Mouse (Mus musculus) c-Kit-positive CD71-positive TER-119-positive erythroid progenitor cells, embryonic 14.5 days (primary cell): ENCODE measurements around the gene Pex6.
A peak's percentile ranks its signal among the peaks of the same experiment; 100 is the strongest.

Experiments
- DNase-seq: peaks from one replicate; pipeline ENCODE4 v3.0.0-alpha.2; 2013; ENCODE audit warnings: low spot score

Pex6 gene

GRCm38 (mm10) chr17:46710959-46711597 lies at the start of gene Pex6:
Gene Pex6, plus strand, starts transcription at chr17:46711463.
- DNase-seq: peak; percentile 88

DNA sequence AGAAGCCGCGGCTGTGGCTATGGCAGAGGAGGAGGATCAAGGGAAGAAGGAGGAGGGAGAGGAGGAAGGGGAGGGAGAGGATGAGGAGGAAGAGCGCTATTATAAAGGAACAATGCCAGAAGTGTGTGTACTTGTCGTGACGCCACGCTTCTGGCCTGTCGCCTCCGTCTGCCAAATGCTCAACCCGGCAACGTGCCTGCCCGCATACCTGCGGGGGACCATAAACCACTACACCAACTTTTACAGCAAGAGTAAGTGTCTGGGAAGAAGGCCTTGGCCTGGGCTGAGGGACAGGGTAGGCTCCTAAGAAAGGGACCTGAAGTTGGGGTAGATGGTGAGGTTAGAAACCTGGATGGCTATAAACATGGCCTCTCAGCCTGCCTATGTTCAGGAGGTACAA lies 49.3 kb upstream of the Pex6 start:
- no peak for DNase-seq

- no peak for DNase-seq
Observed at GRCm38 (mm10) chr17:46662730-46663129, 48.5 kb upstream of the Pex6 start.

GRCm38 (mm10) chr17:46667712-46668111 lies 43.6 kb upstream of the Pex6 start:
- no peak for DNase-seq

DNA sequence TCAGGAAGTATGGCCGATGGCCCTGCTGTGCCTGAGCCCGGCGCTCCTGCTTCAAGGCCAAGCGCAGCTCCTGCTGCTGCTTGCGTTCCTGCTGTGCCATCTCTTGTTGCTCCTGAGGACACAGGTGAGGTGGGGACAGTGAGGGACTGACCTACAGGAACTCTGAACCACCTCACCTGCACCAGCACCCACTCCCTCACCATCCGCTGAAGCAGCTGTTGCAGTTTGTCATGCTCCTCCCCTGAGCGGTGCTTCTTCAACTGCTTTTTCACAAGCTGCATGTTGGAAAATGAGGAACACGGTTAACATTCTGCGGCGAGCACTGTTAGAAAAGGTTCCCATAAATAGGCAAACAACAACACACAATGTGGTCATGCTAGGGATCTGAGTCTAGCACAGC lies 41.4 kb upstream of the Pex6 start:
- DNase-seq: no peak

GRCm38 (mm10) chr17:46673850-46674529 lies 37.3 kb upstream of the Pex6 start, which contains the start of gene Rrp36:
Gene Rrp36, minus strand, starts transcription at chr17:46674352.
- peak; percentile 91 for DNase-seq

GRCm38 (mm10) chr17:46674530-46675283 lies 36.6 kb upstream of the Pex6 start:
- DNase-seq: no peak

DNA sequence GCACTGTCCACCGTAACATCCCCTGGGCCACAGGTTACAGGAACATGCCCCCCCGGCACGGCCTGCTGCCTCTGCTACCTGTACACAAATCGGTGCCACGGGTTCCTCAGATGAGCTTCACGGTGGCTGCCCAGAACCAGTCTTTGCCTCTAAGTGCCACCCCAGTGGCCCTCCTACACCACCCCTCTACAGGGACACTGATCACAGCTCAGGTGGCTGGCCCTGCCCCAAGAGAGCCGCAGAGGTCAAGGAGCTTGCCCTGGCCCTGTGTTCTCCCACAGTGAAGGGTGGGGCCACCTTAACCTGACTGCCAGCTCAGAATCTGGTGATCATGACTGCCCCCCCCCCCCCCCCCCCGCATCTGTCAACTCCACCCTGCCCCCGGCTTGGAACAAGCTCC lies 32.8 kb upstream of the Pex6 start, which contains the start of gene Mea1:
Gene Mea1 (plus strand): TSS at position 378 of the 400 bp plus-strand sequence.
- DNase-seq: no peak

DNA sequence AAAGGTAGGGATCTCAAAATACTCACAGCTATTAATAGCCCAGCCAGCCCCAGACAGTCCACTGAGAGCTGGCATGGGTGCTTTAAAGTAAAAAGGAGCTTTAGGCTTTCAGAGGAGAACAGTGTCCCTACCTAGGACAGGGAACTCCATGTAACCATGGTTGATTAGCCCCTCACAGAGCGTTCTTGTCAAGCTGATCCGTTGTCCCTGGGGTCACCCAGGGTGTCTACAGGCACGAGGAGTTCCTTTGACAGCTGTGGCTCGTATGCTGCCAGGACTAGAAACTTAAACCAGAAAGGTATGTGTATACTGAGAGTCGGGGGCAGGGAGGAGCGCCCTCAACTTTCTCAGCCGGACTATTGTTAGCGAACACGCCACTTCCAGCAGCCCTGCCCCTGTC lies 32.4 kb upstream of the Pex6 start:
- no peak for DNase-seq

DNA sequence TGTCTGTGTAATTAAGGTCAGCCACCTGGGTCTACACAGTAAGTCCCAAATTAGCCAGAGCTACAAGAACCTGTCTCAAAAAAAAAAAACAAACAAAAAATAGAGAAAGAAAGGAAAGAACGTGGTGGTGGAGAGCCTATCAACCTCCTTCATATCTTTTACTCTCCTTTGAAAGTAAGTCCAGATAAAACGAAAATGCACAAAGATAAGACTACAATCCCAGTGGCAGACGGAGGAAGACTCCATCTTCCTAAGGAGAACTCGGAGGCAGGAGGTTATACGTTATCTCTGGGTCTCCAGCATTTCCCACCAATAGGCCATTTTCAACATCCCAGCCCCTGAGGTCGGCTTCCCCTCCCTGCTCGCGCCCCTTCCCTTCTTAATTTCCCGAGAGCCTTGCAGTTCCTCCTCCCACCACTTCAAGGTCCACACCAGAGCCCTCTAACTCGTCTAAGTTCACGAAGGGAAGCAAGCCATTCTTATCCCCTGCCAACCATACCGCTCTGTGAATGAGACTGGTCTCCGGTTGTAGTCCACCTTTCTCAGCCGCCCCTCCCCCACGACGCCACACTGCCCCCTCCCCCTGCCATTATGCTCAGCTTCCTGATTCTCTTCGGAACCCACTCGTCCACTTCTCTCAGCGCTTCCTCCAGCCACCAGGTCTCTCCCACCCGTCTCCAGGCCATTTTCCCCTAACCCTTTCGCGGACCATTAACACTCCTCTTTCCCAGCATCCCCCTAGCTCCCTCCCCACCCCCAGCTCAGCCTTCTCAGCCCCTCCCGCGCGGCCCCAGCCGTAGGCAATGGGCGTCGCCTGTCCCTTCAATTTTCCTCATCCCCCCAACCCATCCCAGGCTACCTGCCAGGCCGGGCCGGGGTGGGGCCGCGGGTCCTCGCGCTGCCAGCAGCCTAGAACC lies 31.2 kb upstream of the Pex6 start:
- no peak for DNase-seq

GRCm38 (mm10) chr17:46680760-46681373 lies 30.4 kb upstream of the Pex6 start, which contains the start of gene Klhdc3:
Gene Klhdc3, minus strand, starts transcription at chr17:46680914.
- peak; percentile 99 for DNase-seq

DNA sequence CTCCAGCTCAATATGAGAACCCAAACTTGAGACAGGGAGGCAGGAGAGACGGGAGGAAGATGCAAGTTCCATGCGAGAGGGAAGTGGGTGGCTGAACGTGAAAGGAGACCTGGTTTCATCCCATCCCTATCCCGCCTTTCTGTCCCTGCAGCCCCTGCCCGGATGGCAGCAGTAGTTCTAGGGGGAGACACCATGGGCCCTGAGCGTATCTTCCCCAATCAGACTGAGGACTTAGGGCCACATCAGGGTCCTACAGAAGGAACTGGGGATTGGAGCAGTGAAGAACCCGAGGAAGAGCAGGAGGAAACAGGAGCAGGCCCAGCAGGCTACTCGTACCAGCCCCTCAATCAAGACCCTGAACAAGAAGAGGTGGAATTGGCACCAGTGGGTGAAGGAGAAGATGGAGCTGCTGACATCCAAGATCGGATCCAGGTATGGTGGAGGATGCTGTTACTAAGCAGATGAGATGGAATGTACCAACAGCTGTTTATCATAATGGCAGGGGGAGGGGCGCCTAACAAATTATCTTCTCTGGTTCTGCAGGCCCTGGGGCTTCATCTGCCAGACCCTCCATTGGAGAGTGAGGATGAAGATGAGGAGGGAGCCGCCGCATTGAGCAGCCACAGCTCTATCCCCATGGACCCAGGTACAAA lies 29.7 kb upstream of the Pex6 start:
- no peak for DNase-seq

DNA sequence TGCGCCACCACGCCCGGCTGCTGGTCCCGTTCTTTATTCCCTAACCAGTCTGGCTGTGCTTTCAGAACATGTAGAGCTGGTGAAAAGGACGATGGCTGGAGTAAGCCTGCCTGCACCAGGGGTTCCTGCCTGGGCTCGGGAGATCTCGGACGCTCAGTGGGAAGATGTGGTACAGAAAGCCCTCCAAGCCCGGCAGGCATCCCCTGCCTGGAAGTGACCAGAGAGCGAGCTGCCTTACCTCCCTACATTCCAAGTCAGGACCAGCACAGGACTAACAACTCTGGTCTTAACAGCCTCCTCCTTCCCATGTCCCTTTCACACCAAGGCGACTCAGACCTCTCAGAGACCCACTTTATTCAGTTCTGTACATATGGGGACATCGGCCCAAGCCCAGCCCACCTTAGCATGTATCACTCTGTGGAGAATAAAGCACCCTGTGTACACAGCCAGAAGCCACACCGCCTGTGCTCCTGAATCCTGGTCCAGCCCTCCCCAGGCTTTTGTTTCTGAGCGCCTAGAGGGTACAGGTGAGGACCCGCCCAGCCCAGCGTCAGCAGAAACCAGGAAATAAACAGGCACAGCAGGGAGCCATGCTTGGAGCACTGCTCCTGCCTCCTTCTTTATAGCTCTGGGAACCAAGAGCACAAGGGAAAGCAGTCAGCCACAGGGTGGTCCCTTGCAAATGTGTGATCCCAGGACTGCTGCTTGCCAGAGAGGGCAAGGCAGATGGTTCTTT lies 28.4 kb upstream of the Pex6 start:
- no peak for DNase-seq

DNA sequence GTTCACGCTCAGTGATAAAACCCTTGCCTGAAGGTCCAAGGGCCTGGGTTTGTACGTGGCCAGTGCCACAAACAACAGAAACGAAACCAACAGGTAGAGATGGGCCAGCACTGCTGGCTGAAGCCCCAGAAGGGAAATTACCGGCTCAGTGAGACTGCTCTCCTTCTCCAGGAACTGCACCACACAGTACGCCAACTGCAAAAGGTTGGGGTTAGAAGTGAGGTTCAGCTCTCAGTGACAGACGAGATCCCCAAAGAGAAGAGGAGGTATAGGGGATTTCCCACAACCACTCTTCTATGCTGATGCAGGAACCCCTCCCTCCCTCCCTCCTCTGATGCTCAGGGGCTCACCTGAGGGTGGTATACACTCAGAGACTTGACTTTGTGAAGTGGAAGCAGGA lies 25.4 kb upstream of the Pex6 start:
- no peak for DNase-seq

- DNase-seq: no peak
Observed at GRCm38 (mm10) chr17:46690665-46691064, 20.6 kb upstream of the Pex6 start.

DNA sequence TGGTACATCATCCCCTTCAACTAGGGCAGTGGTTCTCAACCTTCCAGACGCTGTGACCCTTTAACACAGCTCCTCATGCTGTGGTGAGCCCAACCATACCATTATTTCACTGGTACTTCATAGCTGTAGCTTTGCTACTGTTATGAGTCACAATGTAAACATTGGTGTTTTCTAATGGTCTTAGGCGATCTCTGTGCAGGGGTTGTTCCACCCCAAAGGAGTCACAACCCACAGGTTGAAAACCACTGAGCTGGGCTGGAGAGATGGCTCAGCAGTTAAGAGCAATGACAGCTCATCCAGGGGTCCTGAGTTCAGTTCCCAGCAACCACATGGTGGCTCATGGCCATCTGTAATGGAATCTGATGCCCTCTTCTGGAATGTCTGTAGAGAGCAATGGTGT lies 19.9 kb upstream of the Pex6 start:
- no peak for DNase-seq

GRCm38 (mm10) chr17:46694517-46695063 lies 16.7 kb upstream of the Pex6 start:
- DNase-seq: no peak

- DNase-seq: no peak
Observed at GRCm38 (mm10) chr17:46698515-46698914, 12.7 kb upstream of the Pex6 start.

- DNase-seq: no peak
Observed at GRCm38 (mm10) chr17:46699245-46699644, 12.0 kb upstream of the Pex6 start.

GRCm38 (mm10) chr17:46699912-46700311 lies 11.4 kb upstream of the Pex6 start:
- DNase-seq: no peak
